Mouse (Mus musculus): ENCODE measurements around the gene Mpp6.

Gene Mpp6

DNA sequence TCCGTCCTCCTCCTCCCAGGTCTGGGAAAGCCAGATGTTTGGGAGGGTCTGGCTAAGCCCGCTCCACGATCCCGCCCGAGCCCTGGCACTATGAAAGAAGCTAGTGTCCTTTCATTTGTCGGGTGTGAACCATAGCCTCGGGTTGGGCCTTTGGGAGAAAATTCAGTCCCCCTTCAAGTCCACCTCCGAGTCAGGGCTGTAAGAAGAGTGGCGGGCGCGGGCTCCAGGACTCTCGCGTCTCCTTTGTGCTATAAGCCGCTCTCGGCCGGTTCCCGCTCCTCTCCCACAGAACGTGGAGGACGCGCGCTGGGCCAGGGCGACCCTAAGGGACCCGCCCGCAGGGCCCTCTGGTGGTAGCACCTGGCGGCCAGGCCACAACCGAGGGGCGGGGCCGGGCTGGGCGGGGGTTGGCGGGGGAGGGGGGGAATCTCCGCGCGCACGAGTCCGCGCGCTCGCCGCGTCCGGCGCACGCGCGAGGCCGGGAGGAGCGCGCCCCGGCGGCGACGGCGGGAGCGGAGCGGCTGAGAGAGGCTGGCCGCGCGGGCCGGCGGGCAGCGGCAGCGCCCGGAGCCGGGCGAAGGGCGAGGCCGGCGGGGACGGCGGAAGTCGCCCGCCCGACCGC, at the start of gene Mpp6:
Gene Mpp6 (plus strand): TSS at position 485 of the 622 bp plus-strand sequence.
- DNase-seq (ENCODE audit: low spot score in 2 of 2) = peak; percentile 52

DNA sequence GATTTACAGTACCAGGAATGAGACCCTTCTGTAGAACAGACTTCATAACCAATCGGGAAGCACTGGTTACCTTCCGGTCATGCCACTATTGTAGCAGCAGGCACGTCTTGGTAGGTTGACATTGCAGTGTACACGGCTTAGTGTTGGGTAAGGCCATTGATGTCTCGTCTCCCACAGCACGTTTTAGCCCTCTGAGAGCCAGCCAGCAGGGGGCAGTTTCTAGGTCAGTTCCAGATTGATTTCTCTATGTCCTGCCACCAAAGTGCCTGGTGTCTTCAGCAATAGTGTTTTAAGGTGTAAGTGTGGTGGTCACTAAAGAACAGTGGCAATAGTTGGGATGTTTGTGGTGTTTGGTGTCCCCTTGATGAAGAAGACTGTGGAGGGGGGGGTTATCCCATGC, 43.9 kb upstream of the Mpp6 start:
- no peak for DNase-seq (ENCODE audit: low spot score in 2 of 2)

DNA sequence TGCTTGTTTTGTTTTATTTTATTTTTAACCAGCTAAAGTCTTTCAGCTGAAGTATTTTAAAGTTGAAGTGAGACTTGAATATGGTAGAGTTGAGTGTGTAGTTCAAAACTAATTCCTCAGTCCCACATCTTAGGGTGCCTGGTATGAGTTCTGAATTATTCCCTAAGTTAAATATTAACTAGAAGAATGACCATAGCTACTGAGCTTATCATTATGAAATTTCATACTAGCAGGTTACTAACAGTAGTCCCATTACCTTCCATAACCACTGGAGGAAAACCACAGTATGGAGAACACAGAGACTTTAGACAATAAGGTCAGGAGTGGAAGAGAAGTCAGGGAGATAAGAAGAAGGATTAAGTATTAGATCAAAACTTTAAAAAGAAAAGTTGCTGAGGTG, 41.6 kb upstream of the Mpp6 start:
- DNase-seq (ENCODE audit: low spot score in 2 of 2) = no peak

DNA sequence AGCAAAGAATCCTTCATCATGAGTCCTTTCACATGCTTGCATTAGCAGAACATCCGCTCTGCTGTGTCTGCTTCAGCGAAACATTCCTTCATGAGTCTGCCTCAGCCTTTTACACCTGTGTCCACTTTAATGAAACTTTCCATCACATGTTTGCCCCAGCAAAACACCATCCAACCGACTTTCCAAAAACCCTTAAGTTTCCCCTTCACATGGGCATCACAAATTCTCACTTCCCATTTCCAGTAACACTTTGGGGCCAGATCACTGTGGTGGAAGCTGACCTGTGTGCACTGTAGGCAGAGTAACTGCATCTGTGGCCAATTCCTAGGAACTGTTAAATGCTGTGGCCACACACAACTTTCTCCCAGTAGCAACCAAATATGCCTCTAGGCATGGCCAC, 34.8 kb upstream of the Mpp6 start:
- DNase-seq (ENCODE audit: low spot score in 2 of 2) = no peak

DNA sequence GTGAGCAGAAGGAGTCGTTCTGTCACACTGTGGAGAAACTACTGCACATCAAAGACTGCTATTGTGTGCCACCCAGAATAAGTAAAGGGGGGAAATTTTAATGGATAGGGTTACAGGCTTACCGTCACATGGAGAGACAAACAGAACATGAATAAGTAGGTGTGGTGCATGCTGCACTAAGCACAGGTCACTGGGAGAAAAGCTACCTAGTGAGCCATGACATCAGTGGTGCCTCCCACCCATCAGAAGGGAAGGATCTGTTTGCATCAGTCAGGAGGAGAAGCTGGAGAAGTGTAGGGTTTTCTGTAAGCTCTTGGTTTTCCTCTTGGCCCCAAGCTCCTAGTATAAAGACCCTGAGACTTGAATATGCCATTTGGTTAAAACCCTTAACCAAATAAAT, 33.6 kb upstream of the Mpp6 start:
- DNase-seq (ENCODE audit: low spot score in 2 of 2) = no peak

DNA sequence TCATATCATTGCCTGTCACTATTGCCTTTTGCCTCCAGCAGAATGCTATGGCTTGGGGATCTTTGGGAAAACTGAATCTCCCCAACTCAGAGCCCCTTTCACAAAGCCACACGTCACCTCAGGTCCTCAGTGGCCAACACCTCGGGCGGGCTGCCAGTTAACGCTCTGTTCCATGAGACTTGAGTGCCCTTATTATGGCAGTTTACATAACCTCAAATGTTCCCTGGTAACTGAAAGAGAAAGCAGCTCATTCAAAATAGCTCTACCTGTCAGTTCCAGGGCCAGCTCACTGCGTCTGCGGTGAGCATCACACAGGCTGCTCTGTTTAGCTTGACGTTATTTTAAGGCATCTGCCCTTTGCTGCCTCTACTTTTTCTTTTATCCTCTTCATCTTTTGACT, 29.6 kb upstream of the Mpp6 start:
- DNase-seq (ENCODE audit: low spot score in 2 of 2) = no peak

DNA sequence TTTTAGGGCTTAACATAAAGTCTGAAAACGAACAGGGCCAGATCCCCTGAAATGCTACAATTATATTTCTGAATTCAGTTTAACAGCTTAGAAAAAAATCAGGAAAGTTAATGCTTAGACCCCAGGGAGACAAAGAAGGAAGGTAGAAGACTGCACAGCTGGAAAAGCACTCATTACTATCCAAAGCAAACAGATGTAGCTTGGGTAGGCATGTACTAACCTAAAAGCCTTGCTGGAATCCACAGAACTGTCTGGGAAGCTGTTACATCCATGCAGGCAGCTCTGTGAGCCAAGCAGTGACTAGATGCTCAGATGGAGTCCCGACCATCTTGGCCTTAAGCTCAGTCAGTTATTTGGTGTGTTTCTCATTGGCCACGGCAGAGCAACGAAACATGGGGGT, 24.8 kb upstream of the Mpp6 start:
- DNase-seq (ENCODE audit: low spot score in 2 of 2) = no peak

DNA sequence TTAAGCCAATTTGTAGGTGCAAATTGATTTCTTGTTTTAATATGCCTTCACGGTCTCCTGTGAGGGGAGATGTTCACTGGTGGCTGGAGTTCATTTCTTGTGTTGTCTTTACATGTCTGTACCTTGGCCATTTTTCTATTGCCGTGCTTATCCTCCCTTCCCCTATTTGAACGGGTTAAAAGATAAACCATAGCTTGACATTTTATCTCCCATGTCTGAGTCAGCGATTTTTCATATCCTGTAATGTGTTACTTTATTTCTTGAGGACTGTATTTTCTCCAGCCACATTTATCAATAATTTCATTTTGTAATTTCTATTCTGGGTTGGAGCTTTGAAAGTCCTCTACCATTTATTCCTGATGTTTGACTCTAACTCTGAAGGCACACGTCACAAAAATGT, 20.7 kb upstream of the Mpp6 start:
- DNase-seq (ENCODE audit: low spot score in 2 of 2) = no peak

DNA sequence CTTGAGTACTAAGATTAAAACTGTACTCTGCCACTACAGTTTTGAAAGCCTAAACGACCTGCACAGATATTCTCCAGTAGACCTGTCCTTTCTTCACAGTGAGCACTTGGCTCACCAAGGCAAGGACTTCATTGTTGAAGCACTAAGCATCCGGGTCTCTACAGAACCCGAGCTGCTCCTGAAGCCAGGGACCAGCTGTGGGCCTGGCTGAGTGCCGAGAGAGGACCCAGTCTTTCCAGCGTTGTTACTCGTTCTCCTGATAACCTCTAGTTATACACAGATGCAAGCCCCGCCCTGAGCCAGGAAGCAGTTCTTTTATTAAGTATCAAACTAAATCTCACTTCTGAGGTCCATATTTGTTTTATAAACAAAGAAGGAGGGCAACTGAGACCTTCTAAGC, 19.8 kb upstream of the Mpp6 start:
- DNase-seq (ENCODE audit: low spot score in 2 of 2) = no peak

DNA sequence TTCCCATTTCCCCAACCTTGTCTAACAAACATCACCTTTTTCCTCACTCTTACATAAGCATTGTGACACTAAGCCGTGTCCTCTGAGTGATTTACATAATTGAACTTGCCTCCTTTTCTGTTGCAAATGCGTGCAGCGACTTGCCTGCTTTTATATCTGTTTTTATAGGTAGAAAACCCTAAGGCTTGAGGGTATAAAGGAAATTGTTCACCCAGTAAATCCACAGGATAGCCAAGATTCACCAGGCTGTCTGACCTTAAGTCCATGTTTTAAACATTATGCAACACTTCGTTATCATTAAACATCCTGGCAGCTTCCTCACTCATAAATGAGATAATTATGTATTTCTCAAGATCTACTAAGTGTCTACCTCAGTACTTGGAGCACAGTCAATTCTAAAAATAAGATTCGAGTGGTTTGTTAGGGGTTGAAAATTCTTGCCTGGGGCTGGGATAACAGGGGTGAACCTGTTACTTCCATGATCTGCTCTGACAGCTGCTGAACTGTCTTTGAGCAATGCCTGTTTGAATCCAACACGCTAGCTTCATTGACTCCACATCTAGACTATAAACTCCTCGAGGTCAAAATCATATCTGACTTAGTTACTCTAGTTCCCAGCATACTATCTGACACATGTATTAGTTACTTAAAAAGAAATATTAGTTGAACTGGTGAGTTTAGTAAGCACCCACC, 18.4 kb upstream of the Mpp6 start:
- no peak for DNase-seq (ENCODE audit: low spot score in 2 of 2)

DNA sequence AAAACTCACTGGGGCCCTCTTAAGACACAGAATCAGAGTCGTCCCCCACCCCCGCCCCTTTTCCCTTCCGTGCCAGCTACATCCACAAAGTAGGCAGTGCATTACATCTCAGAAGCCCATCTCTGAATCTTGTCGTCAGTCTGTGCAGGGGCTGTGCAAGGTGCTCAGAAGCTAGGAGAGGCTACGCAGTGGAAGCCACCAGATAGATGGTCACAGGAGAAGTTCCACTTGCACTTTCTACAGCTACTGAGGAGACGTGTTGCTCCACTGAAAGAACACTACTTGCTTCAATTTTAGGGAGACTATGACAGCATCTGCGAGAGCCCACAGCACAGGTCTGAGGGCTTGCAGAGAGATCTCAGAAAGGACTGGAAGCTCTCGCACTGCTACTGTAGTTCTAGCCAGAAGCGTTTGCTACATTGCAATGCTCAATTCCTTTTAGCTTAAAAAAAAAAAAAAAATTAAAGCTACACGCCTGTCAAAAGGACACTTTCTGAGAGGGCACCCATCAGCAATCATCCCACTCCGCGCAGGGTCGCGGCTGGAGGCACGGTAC, 762 bp upstream of the Mpp6 start:
- no peak for DNase-seq (ENCODE audit: low spot score in 2 of 2)

DNA sequence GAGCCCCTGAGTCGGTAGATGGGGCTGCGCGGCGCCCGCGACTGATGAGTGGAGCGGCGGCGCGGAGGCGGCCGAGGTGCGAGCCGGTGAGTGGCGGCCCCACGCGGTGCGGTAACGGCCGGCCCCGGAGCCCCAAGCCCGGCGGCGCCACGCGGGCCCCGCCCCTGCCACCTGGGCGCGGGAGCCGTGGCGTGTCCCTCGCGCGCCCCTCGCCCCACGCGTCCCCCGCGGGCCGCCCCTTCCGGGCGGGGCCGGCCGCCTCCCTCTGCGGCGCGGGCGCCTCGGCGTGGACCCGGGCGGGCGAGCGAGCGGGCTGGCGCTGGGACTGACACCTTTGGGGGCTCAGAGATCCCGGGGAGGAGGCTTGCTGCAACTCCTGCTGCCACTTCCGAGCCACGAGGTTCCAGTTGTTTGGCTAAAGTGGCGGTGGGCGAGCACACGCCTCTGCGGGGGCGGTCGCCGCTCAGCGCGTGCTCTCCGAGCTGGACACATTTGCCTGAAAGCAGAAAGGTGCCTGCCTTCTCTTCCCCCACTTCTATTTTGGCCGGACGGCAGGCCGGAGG, 419 bp downstream of the Mpp6 start:
- DNase-seq (ENCODE audit: low spot score in 2 of 2) = peak; percentile 8 to 32

DNA sequence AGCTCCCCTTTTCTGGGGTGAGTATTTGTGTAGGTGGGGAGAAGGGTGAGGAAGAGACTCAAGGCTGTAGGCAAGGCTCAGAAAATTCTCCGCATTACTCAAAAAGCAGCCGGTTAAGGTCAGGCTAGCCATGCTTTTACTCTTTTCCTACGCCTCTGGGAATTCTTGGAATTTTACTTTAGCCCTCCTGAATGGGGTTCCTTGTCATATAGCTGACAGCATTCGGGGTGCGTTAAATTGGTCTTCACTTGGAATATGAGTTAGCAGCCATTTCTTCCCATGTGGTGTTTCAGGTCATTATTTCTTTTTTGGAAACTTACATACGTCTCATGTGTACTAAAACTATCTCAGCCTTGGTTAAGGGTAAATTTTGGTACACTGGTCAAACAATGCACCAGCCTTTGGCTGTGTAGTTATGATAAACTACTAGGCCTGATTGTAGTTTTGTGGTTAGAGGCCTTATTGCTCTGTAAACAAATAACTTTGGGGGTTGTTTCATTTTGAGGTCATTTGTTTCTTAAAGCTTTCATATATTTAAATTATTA, 1.1 kb downstream of the Mpp6 start:
- no peak for DNase-seq (ENCODE audit: low spot score in 2 of 2)

DNA sequence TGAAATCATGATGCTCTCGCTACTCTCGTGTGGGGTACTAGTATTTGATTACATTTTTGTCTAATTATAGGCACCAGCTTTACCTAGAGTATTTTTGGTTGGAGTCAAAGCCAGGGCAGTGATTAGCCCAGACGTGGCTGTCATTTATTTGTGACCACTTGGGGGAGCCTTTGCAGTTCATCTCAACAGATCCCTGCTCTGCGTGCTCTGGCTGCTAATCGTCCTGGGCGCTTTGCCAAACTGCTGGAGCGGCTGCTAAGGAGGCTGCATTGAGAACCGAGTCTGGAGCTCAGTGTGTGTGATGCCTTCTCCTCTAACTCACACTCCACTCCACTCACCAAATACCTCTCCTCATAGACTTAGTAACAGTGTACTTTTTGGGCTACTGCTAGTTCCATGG, 2.7 kb downstream of the Mpp6 start:
- peak; percentile 90 to 92 for DNase-seq (ENCODE audit: low spot score in 2 of 2)

DNA sequence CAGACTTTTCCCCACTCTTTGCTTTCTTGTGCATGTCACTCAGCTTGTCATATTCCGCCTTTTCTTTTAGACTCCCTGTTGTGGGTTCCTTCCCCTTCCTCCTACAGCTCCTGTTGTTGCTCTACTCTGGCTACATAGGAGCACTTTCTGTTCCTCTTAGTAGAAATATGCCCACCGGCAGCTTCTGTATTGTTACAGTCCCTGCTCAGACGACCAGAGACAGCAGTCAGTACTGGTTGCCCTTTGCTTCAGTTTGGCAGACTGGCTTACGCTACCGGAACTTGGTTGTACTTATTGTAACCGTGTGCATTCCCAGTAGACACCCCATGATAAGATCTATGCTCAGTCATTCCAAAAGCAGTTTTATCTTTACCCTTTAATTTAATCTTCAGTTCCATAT, 4.2 kb downstream of the Mpp6 start:
- no peak for DNase-seq (ENCODE audit: low spot score in 2 of 2)

DNA sequence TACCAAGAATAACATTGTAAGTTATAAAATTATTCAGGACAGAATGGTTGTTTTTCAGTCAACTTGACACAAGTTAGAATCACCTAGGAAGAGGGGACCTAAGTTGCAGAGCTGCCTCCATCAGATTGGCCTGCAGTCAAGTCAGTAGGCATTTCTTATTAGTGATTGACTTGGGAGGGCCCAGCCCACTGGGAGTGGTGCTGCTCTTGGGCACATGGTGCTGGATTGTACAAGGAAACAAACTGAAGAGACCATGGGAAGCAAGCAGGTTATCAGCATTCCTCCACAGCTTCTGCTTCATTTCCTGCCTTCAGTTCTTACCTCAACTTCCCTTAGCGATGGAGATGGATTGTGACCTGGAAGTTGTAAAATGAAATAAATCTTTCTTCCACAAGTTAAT, 10.9 kb downstream of the Mpp6 start:
- no peak for DNase-seq (ENCODE audit: low spot score in 2 of 2)

DNA sequence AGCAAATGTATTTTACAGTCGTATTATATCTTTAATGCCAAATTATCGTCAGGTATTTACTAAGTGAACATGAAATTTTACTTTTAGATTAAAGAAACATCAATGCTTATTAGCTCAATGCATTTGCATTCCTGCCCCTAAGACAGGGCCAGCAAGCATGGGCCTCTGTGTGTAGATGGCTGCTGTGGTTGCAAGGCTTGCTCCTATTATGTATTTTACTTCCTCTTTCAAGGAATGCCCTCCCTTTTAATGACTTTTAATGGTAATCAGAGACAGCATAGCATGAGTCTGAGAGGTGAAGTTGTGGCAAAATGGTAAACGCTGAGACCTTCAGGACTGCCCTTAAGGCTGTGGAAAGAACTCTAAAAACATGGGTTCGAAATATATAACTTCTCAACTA, 12.8 kb downstream of the Mpp6 start:
- no peak for DNase-seq (ENCODE audit: low spot score in 2 of 2)

DNA sequence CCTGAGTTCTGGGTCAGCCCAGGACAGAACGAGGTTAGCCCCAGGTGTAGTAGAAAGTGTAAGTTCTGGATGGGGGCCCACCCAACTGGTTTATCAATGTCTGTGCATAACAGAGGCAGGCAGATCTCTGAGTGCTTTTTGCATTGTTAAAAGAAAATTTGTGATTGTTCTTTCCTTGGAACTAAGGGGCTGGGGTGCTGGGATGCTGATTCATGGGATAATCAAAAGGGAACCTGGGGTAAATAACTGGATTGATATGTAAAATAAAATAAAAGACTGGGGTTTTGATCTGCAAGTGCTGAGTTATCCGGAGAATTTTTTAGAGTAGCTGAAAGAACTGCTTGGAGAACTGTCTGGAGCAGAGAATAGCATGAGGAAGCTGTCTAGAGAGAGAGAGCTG, 14.2 kb downstream of the Mpp6 start:
- no peak for DNase-seq (ENCODE audit: low spot score in 2 of 2)

DNA sequence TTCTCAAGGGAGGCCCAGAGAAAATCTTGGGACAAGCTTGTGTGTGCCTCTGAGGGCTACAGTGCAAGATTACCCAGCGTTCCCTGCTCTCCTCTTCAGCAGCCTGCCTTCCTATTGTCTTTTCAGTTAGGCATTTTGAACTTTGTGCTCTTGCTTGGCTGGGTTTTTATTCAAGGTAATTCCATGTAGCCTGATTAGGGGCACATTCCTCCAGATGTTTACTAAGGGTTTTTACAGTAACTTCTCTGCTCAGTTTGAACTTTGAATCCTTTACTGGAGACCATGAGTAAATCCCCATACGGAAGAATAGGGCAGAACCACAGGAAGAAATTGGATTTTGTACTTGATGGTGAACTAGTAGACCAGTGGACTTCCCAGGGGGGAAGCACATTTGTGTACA, 16.3 kb downstream of the Mpp6 start:
- DNase-seq (ENCODE audit: low spot score in 2 of 2) = no peak

DNA sequence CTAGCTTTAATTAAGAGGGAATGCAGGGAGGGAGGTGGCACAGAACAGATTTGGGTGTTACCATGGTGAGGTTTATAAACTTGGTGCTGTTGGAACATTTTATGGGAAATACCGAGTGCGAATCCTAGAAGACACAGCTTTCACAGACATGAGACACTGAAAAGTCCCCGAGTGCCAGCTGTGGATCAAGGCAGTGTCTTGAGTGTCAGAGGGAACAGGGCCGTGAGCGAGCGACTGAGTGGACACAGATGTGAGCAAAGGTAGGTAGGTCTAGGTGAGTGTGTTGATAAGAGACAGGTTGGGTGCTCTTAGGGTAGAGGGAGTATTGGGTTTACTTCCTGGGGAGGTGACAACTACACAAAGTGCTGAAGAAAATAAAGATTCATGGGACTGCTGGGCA, 17.5 kb downstream of the Mpp6 start:
- DNase-seq (ENCODE audit: low spot score in 2 of 2) = no peak

DNA sequence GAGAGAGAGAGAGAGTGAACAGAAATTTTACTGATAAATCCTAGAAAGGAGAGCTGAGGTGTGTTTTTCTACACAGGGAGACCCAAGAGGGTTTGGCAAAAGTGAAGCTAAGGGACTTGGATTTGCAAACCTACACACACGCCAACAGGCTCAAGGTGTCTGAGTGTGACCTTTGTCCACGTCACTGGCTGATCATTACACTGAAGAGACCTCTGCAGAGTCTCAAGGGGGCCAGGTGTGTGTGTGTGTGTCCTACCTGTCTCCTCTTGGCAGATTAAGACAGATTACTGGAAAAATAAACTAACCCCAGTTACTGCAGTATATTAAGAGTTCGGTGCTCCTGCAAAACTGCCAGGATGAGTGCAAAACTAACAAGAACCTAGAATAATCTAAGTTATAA, 27.6 kb downstream of the Mpp6 start:
- no peak for DNase-seq (ENCODE audit: low spot score in 2 of 2)

DNA sequence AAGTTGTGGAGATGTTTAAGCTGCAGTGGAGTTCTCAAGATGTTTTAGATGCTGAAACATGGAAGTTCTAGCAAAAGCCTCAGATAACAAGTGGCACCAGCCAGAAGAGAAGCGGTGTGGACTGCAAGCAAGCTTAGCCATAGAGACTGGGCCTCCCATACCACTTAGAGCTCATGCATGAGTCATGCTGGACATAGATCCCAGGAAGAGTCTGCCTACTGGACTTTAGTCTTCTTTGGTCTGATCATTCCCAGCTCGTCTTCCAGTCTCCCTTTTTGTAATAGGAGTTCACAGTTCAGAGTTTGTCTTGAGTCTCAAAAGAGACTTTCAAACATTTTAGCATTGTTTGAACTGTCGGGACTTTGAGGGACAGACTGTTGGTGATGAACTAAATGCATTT, 29.5 kb downstream of the Mpp6 start:
- DNase-seq (ENCODE audit: low spot score in 2 of 2) = no peak

DNA sequence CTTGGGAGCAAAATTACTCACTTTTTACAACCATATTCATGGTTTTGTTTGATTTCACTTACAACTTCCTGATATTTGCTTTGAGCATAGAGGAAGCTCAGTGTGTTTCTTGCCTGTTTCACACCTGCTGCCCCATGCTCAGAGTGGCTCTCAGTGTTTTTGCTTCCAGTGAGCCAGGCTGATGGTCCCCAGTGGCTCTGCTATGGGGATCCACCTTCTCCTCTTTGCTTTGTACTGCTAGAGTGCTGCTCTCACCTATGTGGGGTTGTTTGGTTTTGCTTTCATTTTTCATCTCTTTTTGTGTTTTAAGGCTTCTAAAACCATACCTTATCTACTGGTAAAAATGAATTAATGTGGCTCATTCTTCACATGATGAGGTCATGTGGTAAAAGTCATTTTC, 36.1 kb downstream of the Mpp6 start:
- no peak for DNase-seq (ENCODE audit: low spot score in 2 of 2)

Data from frontal cortex, postnatal 25 days (tissue).